Mouse (Mus musculus) limb, embryonic 15.5 days (tissue): ENCODE results near the gene Anapc15-ps. TPM values are rescaled to one million over a fixed set of nuclear protein-coding genes. Genes with fewer than 3 reads are reported as not detected.

ENCODE experiments used
- ATAC-seq: fragments of 200-750 bp; cut with Nextera tagmentation; 2 replicates; pipeline ENCODE4 v1.8.0; 2017; ENCODE audit warnings: low read depth, moderate TSS enrichment; ENCODE audit not compliant: insufficient number of reproducible peaks, low FRiP score, low TSS enrichment
- H3K27ac ChIP-seq: fragments of 300-500 bp; sonication (generic); 2 replicates; pipeline ENCODE4 v1.5.1; 2015; ENCODE audit warnings: moderate library complexity, mild to moderate bottlenecking, inconsistent platforms
- H3K27me3 ChIP-seq: fragments of 300-500 bp; sonication (generic); 2 replicates; pipeline ENCODE4 v1.6.1; 2015; ENCODE audit warnings: inconsistent platforms
- H3K36me3 ChIP-seq: fragments of 300-500 bp; sonication (generic); 2 replicates; pipeline ENCODE4 v1.6.1; 2015; ENCODE audit warnings: inconsistent platforms
- H3K4me1 ChIP-seq: fragments of 300-500 bp; sonication (generic); 2 replicates; pipeline ENCODE4 v1.6.1; 2015; ENCODE audit warnings: inconsistent platforms
- H3K4me2 ChIP-seq: fragments of 300-500 bp; sonication (generic); 2 replicates; pipeline ENCODE4 v1.6.1; 2015; ENCODE audit warnings: mild to moderate bottlenecking, inconsistent platforms
- H3K4me3 ChIP-seq: fragments of 300-500 bp; sonication (generic); 2 replicates; pipeline ENCODE4 v1.5.1; 2015; ENCODE audit warnings: mild to moderate bottlenecking, inconsistent platforms
- H3K9ac ChIP-seq: fragments of 300-500 bp; sonication (generic); 2 replicates; pipeline ENCODE4 v1.6.1; 2015; ENCODE audit warnings: inconsistent platforms
- H3K9me3 ChIP-seq: fragments of 300-500 bp; sonication (generic); 2 replicates; pipeline ENCODE4 v1.6.1; 2016; ENCODE audit warnings: inconsistent platforms
- WGBS: fragments of 180-500 bp; shearing (Covaris S2); methylation state at CpG from one replicate; pipeline ENCODE4 v1.1.7; 2015; 5-methylcytosine and 5-hydroxymethylcytosine counted together
- polyA plus RNA-seq: library from polyadenylated mRNA; unstranded; fragments of >200 nt; fragmentation: Nextera tagmentation; extraction: Ambion mirVana; gene quantifications from 2 replicates; pipeline ENCODE4 v1.2.1, GENCODE M21; 2015

The Anapc15-ps gene
- polyA plus RNA-seq, 1 experiment from 2014 or later, result not detected

GRCm38 (mm10) chr10:95679131-95679530, 5.9 kb upstream of the Anapc15-ps start:
- H3K4me1 ChIP-seq, result peaks cover 25% of the 10 kb centered on the region
- H3K36me3 ChIP-seq, result no peaks in the 10 kb centered on the region
- H3K4me2 ChIP-seq, result no peak overlapping the region
- H3K27me3 ChIP-seq, result no peaks in the 10 kb centered on the region
- no peak overlapping the region for H3K4me3 ChIP-seq
- 82% methylated on average over 5 of the region's 5 CpGs for WGBS
- H3K9ac ChIP-seq, result no peak overlapping the region
- no peaks in the 10 kb centered on the region for H3K9me3 ChIP-seq
- ATAC-seq, result no peak
- H3K27ac ChIP-seq, result no peak overlapping the region

GRCm38 (mm10) chr10:95678661-95679060, 5.4 kb upstream of the Anapc15-ps start:
- no peak overlapping the region for H3K4me3 ChIP-seq
- no peak overlapping the region for H3K4me2 ChIP-seq
- H3K4me1 ChIP-seq, result peaks cover 25% of the 10 kb centered on the region
- ATAC-seq, result no peak
- 64% methylated on average over 2 of the region's 2 CpGs for WGBS
- no peak overlapping the region for H3K9ac ChIP-seq
- H3K9me3 ChIP-seq, result no peaks in the 10 kb centered on the region
- H3K27me3 ChIP-seq, result no peaks in the 10 kb centered on the region
- H3K27ac ChIP-seq, result no peak overlapping the region
- H3K36me3 ChIP-seq, result no peaks in the 10 kb centered on the region

GRCm38 (mm10) chr10:95678241-95678640, 5.0 kb upstream of the Anapc15-ps start:
- no peak overlapping the region for H3K4me3 ChIP-seq
- H3K27me3 ChIP-seq, result no peaks in the 10 kb centered on the region
- H3K4me1 ChIP-seq, result peaks cover 25% of the 10 kb centered on the region
- no peaks in the 10 kb centered on the region for H3K36me3 ChIP-seq
- WGBS, result 69% methylated on average over 7 of the region's 7 CpGs
- H3K27ac ChIP-seq, result peak overlapping the region; percentile 54; the same call in 1 of the 2 replicates
- H3K9me3 ChIP-seq, result no peaks in the 10 kb centered on the region
- ATAC-seq, result no peak
- no peak overlapping the region for H3K9ac ChIP-seq
- H3K4me2 ChIP-seq, result peak overlapping the region; percentile 51; the same call in 1 of the 2 replicates

GRCm38 (mm10) chr10:95677356-95678109, 4.3 kb upstream of the Anapc15-ps start:
- 31% methylated on average over 22 of the region's 22 CpGs for WGBS
- Histone ChIP-seq H3K27ac (peak overlapping the region; percentile 54), H3K9me3 (no peaks in the 10 kb centered on the region), H3K36me3 (no peaks in the 10 kb centered on the region), H3K27me3 (no peaks in the 10 kb centered on the region), H3K4me3 (peak overlapping the region; percentile 26), H3K4me2 (peak overlapping the region; percentile 51), H3K4me1 (peaks cover 25% of the 10 kb centered on the region), H3K9ac (no peak overlapping the region)
- ATAC-seq, result 0 out of 2 replicates have a peak, but pooled peaks have one; percentile 26

GRCm38 (mm10) chr10:95676991-95677355, 3.7 kb upstream of the Anapc15-ps start:
- no peak overlapping the region for H3K27ac ChIP-seq
- no peak overlapping the region for H3K4me2 ChIP-seq
- no peaks in the 10 kb centered on the region for H3K27me3 ChIP-seq
- no peak overlapping the region for H3K9ac ChIP-seq
- no peak for ATAC-seq
- H3K9me3 ChIP-seq, result no peaks in the 10 kb centered on the region
- WGBS, result 65% methylated on average over 5 of the region's 5 CpGs
- peaks cover 25% of the 10 kb centered on the region for H3K4me1 ChIP-seq
- no peaks in the 10 kb centered on the region for H3K36me3 ChIP-seq
- H3K4me3 ChIP-seq, result no peak overlapping the region

- no peaks in the 10 kb centered on the region for H3K9me3 ChIP-seq
- no peaks in the 10 kb centered on the region for H3K27me3 ChIP-seq
- H3K27ac ChIP-seq, result no peak overlapping the region
- WGBS, result 74% methylated on average over 2 of the region's 2 CpGs
- no peak overlapping the region for H3K4me3 ChIP-seq
- H3K4me1 ChIP-seq, result peaks cover 25% of the 10 kb centered on the region
- H3K9ac ChIP-seq, result no peak overlapping the region
- H3K36me3 ChIP-seq, result no peaks in the 10 kb centered on the region
- ATAC-seq, result no peak
- no peak overlapping the region for H3K4me2 ChIP-seq
These were observed 3.1 kb upstream of the Anapc15-ps start for GRCm38 (mm10) chr10:95676387-95676786.

- no peaks in the 10 kb centered on the region for H3K9me3 ChIP-seq
- H3K36me3 ChIP-seq, result no peaks in the 10 kb centered on the region
- H3K4me3 ChIP-seq, result no peak overlapping the region
- no peak overlapping the region for H3K4me2 ChIP-seq
- no peak for ATAC-seq
- H3K9ac ChIP-seq, result no peak overlapping the region
- H3K4me1 ChIP-seq, result no peaks in the 10 kb centered on the region
- H3K27me3 ChIP-seq, result no peaks in the 10 kb centered on the region
- 76% methylated on average over 21 of the region's 21 CpGs for WGBS
- no peak overlapping the region for H3K27ac ChIP-seq
These were observed 2.2 kb downstream of the Anapc15-ps start for GRCm38 (mm10) chr10:95670781-95671780.

GRCm38 (mm10) chr10:95669872-95670271, 3.4 kb downstream of the Anapc15-ps start:
- no peak for ATAC-seq
- Histone ChIP-seq H3K36me3 (no peaks in the 10 kb centered on the region), H3K27me3 (no peaks in the 10 kb centered on the region), H3K9me3 (no peaks in the 10 kb centered on the region), H3K4me3 (no peak overlapping the region), H3K27ac (no peak overlapping the region), H3K4me2 (no peak overlapping the region), H3K9ac (no peak overlapping the region), H3K4me1 (0 out of 2 replicates have a peak, but pooled peaks cover 4% of the 10 kb centered on the region)
- 84% methylated on average over 4 of the region's 4 CpGs for WGBS

- H3K9me3 ChIP-seq, result no peaks in the 10 kb centered on the region
- no peak overlapping the region for H3K27ac ChIP-seq
- 85% methylated on average over 3 of the region's 3 CpGs for WGBS
These were observed 4.2 kb downstream of the Anapc15-ps start for GRCm38 (mm10) chr10:95669034-95669433.

GRCm38 (mm10) chr10:95667371-95668030, 5.8 kb downstream of the Anapc15-ps start:
- Histone ChIP-seq H3K4me2 (no peak overlapping the region), H3K9ac (no peak overlapping the region), H3K27me3 (no peaks in the 10 kb centered on the region), H3K27ac (no peak overlapping the region), H3K36me3 (no peaks in the 10 kb centered on the region), H3K4me1 (0 out of 2 replicates have a peak, but pooled peaks cover 4% of the 10 kb centered on the region), H3K9me3 (no peaks in the 10 kb centered on the region), H3K4me3 (no peak overlapping the region)
- 47% methylated on average over 3 of the region's 3 CpGs for WGBS
- ATAC-seq, result no peak

More at GRCm38 (mm10) chr10:95669034-95669433, 4.2 kb downstream of the Anapc15-ps start:
- Histone ChIP-seq H3K4me2 (no peak overlapping the region), H3K9ac (no peak overlapping the region), H3K4me1 (0 out of 2 replicates have a peak, but pooled peaks cover 4% of the 10 kb centered on the region), H3K4me3 (no peak overlapping the region), H3K27me3 (no peaks in the 10 kb centered on the region), H3K36me3 (no peaks in the 10 kb centered on the region)
- ATAC-seq, result no peak

- H3K27me3 ChIP-seq, result no peaks in the 10 kb centered on the region
- no peaks in the 10 kb centered on the region for H3K9me3 ChIP-seq
- H3K36me3 ChIP-seq, result no peaks in the 10 kb centered on the region
- no peak overlapping the region for H3K4me3 ChIP-seq
- no peak overlapping the region for H3K9ac ChIP-seq
- no peak for ATAC-seq
- 0 out of 2 replicates have a peak, but pooled peaks cover 4% of the 10 kb centered on the region for H3K4me1 ChIP-seq
- H3K4me2 ChIP-seq, result no peak overlapping the region
- H3K27ac ChIP-seq, result no peak overlapping the region
- WGBS, result 64% methylated on average over 2 of the region's 2 CpGs
These were observed 6.5 kb downstream of the Anapc15-ps start for GRCm38 (mm10) chr10:95666791-95667190.
